Mouse (Mus musculus): ENCODE data around the gene Fzd5. TPM values are rescaled to one million over a fixed set of nuclear protein-coding genes. Genes with fewer than 3 reads are reported as not detected.

Gene Fzd5
- total RNA-seq, 2 experiments from 2014 or later, result 0.52 to 2.6 TPM

GRCm38 (mm10) chr1:64734771-64735750 lies 2.5 kb downstream of the Fzd5 start:
- ATAC-seq (replicated peaks; ENCODE audit: low FRiP score, low TSS enrichment, poor library complexity, severe bottlenecking), result no peak

GRCm38 (mm10) chr1:64733453-64734245 lies 3.9 kb downstream of the Fzd5 start:
- peak; percentile 31 for ATAC-seq (replicated peaks; ENCODE audit: low FRiP score, low TSS enrichment, poor library complexity, severe bottlenecking)

DNA sequence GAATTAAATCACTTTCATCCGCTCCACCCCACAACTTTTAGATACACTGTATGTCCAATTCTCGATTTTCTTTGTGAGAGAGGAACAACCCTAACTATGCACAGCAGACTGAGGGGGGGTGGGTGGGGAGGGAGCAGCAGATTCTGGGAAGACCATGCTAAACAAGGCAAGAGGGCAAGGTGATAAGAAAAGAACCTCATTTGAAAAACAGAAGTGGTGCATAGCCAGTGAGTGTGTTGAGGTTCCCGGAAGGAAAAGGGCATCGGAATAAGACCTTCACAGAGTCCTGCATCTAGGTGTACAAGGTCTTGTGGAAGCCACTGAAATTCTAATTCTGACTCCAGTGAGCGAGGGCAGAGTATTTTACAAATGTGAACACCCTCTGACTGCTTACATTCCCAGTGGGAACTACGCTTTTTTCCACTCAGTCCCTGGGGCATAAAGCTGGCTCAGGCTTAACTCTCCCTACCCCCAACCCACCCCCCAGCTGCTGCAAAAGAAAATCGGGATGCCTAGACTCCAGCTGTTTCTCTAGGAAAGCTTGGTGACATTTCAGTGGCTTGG lies 4.8 kb downstream of the Fzd5 start:
- no peak for ATAC-seq (replicated peaks; ENCODE audit: low FRiP score, low TSS enrichment, poor library complexity, severe bottlenecking)

DNA sequence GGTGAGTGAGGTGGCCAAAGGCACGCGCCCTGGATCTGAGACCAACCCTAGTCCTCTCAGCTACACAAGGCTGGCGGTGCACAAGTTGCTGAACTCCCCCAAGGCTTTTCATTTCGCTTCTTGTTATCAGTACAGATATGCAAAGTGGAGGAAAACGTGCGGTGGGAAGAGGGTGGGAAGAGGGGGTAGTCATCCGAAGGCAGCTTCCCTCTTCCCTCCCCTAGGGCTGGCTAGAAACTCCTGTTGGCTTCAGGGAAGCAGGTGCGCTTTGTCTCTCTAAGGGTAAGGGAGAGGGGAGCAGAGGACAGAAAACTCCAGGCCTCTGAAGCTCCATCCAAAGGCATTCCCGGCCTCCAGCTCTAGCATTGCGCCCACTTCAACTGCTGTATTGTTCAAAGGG lies 5.4 kb downstream of the Fzd5 start:
- no peak for ATAC-seq (replicated peaks; ENCODE audit: low FRiP score, low TSS enrichment, poor library complexity, severe bottlenecking)

DNA sequence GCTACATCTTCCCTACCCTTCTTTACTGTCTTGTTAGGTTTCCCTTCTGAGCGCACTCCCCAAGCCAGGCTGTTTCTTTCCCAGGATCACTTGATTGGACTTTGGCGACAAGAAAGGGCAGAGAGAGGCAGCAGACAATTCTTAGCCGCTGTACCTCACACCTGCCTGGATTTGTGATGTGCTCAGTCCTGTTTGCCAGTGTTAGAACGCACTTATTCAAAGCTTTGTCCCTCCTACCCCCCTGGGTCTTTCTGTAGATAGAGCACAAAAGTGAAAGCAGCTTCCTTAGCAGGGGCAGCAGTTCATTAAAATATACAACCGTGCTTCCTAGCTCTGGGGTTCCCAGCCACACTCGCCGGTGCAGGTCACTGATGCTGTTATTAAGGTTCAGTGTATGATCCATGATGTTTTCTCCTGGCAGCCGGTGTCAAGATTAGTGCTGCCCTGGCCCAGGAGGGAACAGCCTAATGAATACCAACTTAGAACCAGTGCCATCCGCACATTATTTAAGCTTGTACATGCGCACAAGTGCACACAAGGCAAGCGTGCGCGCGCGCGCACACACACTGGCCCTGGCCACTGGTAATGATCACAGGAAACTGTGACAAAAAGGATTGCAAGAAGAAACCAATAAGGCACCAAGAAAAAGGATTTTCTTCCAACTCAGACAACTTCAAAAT lies 6.1 kb downstream of the Fzd5 start:
- no peak for ATAC-seq (replicated peaks; ENCODE audit: low FRiP score, low TSS enrichment, poor library complexity, severe bottlenecking)

DNA sequence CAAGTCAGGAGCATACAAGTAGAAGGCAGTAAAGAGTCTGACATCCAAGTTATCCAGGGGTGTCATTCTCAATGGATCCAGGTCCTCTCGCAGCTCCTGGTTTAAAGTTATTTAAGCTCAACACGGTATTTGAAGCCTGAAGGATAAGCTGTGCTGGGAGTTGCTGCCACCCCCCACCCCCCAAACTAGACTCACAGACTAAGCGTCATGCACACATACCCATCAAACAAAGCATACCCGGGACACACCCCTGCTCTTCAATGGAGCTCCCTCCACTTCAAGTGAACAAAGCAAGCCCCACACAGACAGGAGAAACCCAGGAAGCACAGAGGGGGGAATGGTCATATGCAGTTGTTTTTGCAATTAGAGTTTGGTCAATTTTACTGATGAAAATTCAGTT lies 7.5 kb downstream of the Fzd5 start:
- ATAC-seq (replicated peaks; ENCODE audit: low FRiP score, low TSS enrichment, poor library complexity, severe bottlenecking), result no peak

DNA sequence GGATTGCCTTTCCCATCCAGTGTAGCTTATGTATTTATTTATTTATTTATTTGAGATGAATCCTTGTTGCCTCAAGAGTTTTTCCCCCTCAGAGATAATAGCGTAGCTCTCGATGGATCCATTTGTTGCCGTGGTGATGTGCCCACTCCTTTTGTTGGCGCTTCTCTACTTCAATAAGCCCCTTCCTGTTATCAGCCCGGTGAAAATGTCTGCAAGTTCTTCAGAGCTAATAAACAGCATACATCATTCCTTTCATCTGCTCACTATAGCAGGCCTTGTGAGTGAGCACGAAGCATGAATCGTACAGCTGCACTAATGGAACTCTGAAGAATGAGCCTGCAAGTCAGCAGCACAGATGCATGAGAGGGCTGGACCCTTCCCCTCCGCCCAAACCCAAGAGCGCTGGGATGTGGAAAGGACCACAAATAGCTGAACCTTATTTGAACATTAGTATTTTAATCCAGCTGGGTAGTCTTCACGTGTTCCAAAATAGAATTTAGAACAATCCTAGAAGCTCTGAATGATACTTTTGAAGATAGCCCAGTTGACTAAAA lies 16.4 kb downstream of the Fzd5 start:
- ATAC-seq (replicated peaks; ENCODE audit: low FRiP score, low TSS enrichment, poor library complexity, severe bottlenecking), result no peak

DNA sequence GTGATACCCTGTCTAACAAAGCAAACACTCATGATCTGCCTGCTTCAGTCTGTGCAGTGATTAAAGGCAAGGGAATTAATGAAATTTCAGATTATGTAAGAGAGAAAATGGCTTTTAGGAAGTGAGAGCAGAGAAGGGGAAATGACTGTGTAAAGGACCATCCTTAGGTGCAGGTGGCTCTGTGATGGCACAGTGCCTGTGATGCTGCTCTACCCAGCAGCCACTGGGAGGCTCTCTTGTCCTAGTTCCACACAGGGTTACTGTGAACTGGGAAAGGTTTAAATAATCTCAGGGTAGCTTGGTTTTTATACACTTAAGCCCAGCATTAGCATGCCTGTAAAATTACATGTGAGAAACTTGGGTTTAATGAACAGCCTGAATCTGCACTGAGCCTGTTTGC lies 20.0 kb downstream of the Fzd5 start:
- peak; percentile 93 for ATAC-seq (replicated peaks; ENCODE audit: low FRiP score, low TSS enrichment, poor library complexity, severe bottlenecking)

DNA sequence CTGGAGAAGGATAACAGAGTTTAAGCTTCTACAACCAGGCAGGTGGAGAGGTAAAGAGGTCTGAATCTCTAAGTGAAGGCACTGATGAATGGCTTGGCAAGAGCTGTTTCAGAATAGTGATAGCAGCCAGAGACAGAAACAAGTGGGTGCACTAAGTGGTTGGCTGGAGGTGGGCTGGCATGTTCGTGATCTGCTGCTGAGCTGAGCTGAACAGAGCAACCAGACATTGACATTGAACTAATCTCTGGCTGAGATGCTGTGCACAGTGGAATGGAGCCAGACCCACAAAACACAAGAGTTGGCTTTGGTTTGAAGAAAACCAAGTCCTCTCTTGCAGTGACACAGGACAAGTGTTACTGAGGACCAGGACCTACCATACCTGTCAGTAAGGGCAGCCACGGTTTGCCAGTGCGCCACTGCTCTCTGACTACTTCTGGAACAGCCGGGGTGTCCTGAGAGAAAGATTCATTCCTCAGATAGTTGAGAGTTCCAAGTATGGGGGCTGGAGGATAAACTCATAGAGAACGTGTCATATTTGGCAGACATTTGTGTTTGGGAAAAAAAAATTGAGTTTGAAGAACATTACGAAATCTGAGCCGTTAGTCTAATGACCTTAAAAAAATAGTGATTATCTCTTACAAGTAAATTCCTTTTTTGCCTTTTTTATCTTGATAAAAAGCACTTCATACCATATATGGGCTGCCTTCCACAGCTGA lies 20.8 kb downstream of the Fzd5 start:
- ATAC-seq (replicated peaks; ENCODE audit: low FRiP score, low TSS enrichment, poor library complexity, severe bottlenecking), result no peak

DNA sequence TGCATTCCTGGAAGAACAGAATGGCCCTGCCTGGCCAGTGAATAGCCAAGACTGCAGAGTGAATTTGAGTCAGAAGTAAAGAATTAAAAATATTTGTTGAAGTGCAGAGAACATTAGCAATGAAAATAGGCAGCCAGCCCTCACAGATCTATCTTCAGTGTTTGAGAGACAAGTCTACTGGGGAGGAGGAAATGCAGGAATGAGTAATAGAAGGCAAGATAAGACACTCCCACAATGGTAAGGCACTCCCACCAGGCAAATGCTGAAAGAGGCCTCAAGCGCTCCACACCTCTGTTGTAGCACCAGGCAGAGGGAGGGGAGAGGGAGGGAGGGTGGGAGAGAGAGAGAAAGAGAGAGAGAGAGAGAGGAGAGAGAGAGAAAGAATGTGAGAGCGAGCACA lies 22.1 kb downstream of the Fzd5 start:
- ATAC-seq (replicated peaks; ENCODE audit: low FRiP score, low TSS enrichment, poor library complexity, severe bottlenecking), result no peak

GRCm38 (mm10) chr1:64712006-64712760 lies 25.4 kb downstream of the Fzd5 start:
- ATAC-seq (replicated peaks; ENCODE audit: low FRiP score, low TSS enrichment, poor library complexity, severe bottlenecking), result no peak

GRCm38 (mm10) chr1:64709891-64710290 lies 27.7 kb downstream of the Fzd5 start:
- ATAC-seq (replicated peaks; ENCODE audit: low FRiP score, low TSS enrichment, poor library complexity, severe bottlenecking), result 0 out of 2 replicates have a peak, but pooled peaks have one; percentile 25

- peak; percentile 58; the same call in 1 of the 2 replicates for ATAC-seq (replicated peaks; ENCODE audit: low FRiP score, low TSS enrichment, poor library complexity, severe bottlenecking)
These were observed 30.9 kb downstream of the Fzd5 start for GRCm38 (mm10) chr1:64706610-64707009.

DNA sequence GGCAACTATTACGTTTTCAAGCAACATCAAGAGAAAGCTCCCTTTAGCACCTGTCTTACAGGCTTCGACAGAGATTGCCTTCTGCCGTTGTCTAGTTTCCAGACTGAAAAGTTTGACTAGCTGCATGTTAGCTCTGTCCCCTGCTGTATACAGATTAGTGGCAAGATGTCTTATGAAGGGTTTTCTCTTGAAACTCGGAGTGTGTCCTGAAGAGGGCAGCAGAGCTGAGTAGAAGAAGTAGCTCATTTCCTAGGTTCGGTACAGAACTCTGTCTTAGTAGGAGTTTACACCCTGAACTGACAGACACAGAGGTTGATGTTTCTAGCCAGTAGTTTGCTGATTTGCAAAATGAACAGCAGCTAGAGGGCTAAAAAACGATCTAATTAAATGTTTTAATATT lies 32.3 kb downstream of the Fzd5 start:
- ATAC-seq (replicated peaks; ENCODE audit: low FRiP score, low TSS enrichment, poor library complexity, severe bottlenecking), result peak; percentile 97

DNA sequence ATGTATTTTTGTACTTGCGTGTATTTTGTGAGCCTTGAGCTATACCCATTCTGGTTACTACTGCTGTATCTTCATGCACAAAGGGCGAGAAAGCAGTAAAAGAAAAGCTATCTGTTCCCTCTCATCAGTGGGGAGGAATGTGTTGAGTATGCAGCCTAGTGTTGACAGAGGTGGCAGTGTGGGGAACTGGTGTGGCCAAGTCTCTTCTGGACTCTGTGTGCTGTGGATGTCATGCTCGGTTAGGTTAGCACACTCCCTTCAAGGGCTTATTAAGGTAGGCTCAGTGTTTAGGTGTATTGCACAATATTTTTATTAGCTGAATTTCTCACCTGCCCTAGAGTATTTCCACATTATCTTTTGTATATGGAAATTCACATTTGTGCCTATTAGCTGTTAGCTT lies 35.8 kb downstream of the Fzd5 start:
- ATAC-seq (replicated peaks; ENCODE audit: low FRiP score, low TSS enrichment, poor library complexity, severe bottlenecking), result no peak

- no peak for ATAC-seq (replicated peaks; ENCODE audit: low FRiP score, low TSS enrichment, poor library complexity, severe bottlenecking)
These were observed 42.4 kb downstream of the Fzd5 start for GRCm38 (mm10) chr1:64695156-64695555.

- no peak for ATAC-seq (replicated peaks; ENCODE audit: low FRiP score, low TSS enrichment, poor library complexity, severe bottlenecking)
These were observed 46.0 kb downstream of the Fzd5 start for GRCm38 (mm10) chr1:64691581-64691980.

GRCm38 (mm10) chr1:64691121-64691551 lies 46.4 kb downstream of the Fzd5 start:
- ATAC-seq (replicated peaks; ENCODE audit: low FRiP score, low TSS enrichment, poor library complexity, severe bottlenecking), result no peak
